Mouse (Mus musculus): Measurements from ENCODE around the gene Plch1. TPM values are rescaled to one million over a fixed set of nuclear protein-coding genes. Genes with fewer than 3 reads are reported as not detected.

Gene Plch1
- 5.3 and 6.2 TPM in 2 replicates for polyA plus RNA-seq (2015; fragmentation: Nextera tagmentation; extraction: Ambion mirVana)

DNA sequence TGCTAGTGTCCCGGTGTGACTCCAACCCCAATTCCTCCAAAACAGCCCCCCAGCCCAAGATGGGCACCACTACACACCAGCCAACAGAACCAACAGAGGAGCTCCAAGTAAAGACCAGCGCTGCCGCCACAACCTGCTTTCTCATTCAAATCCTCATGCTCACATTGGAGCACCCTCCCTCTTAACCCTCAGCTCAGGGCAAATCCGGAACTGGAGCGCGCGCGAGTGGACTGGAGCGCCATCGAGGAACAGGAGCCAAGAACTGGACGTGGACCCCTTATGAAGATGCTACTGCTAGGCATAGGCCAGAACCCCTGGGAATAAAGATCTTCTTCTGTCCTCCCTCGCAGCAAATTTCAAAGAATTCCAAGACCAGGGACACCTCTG lies at the start of gene Plch1:
TSS of gene Plch1 (minus strand) at position 164 of the 387 bp plus-strand sequence.
- peak within 1 kb of the TSS; percentile 50 for H3K4me3 ChIP-seq (replicated peaks; ENCODE audit: low read depth, low read length)
- DNase-seq (ENCODE audit: low spot score) = peak; percentile 79
- peak within 1 kb of the TSS; percentile 53 for H3K9ac ChIP-seq (ENCODE audit: low read depth, low read length)
- H3K36me3 ChIP-seq (ENCODE audit: insufficient read depth, low read length) = no peaks in the 10 kb centered on the region
- no peaks in the 10 kb centered on the region for H3K4me1 ChIP-seq (replicated peaks; ENCODE audit: insufficient read depth, low read length)
- WGBS = under 1% methylated on average over 12 of the region's 12 CpGs
- peak within 1 kb of the TSS; percentile 66 for H3K27ac ChIP-seq
- H3K4me2 ChIP-seq (ENCODE audit: low read length) = peak within 1 kb of the TSS; percentile 75
- ATAC-seq (replicated peaks; ENCODE audit: low FRiP score, low read depth) = peak; percentile 72
- H3K9me3 ChIP-seq (replicated peaks; ENCODE audit: low read length) = no peaks in the 10 kb centered on the region
- no peaks in the 10 kb centered on the region for H3K27me3 ChIP-seq (ENCODE audit: insufficient read depth, low read length)
- no peak for TF ChIP-seq CTCF (IDR thresholded peaks at IDR 0.05; ENCODE audit: low read depth)

DNA sequence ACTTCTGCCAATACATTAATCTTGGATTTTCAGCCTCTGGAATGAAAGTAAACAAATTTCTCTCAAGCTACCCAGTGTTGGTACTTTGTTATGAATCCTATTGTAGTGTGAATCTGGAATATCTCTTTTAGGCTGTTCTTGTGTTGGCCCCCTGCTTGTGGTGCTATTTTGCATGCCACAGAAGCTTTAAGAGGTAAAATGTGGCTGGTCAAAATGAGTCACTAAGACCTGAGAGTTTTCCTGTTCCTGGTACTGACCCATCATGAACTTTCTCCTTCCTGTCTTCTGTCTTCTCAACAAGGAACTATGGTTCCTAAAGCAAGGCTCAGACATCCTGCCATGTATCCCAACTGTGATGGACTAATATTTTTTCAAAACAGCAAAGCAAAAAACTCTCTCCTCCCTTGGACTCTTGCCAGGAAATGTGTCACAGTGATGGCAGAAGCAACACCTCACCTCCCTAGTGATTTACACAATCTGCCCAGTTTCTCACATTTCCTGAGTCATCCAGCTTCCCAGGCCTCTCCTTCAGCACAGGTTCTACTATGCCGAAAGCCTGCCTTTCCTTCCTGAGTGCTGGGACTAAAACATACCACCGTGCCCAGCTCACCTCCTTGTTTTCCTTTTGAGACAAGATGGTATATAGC lies 42.1 kb upstream of the Plch1 start:
- no peak overlapping the region for H3K27ac ChIP-seq
- DNase-seq (ENCODE audit: low spot score) (no peak), ATAC-seq (replicated peaks; ENCODE audit: low FRiP score, low read depth) (no peak)
- 0 out of 2 replicates have a peak, but pooled peaks cover 5% of the 10 kb centered on the region for H3K36me3 ChIP-seq (ENCODE audit: insufficient read depth, low read length)
- 75% methylated on average over 2 of the region's 2 CpGs for WGBS
- no peak overlapping the region for H3K9ac ChIP-seq (ENCODE audit: low read depth, low read length)
- H3K4me3 ChIP-seq (replicated peaks; ENCODE audit: low read depth, low read length) = no peak overlapping the region
- no peaks in the 10 kb centered on the region for H3K4me1 ChIP-seq (replicated peaks; ENCODE audit: insufficient read depth, low read length)
- TF ChIP-seq CTCF (IDR thresholded peaks at IDR 0.05; ENCODE audit: low read depth) = no peak
- H3K27me3 ChIP-seq (ENCODE audit: insufficient read depth, low read length) = no peaks in the 10 kb centered on the region
- H3K4me2 ChIP-seq (ENCODE audit: low read length) = no peak overlapping the region
- H3K9me3 ChIP-seq (replicated peaks; ENCODE audit: low read length) = no peaks in the 10 kb centered on the region

DNA sequence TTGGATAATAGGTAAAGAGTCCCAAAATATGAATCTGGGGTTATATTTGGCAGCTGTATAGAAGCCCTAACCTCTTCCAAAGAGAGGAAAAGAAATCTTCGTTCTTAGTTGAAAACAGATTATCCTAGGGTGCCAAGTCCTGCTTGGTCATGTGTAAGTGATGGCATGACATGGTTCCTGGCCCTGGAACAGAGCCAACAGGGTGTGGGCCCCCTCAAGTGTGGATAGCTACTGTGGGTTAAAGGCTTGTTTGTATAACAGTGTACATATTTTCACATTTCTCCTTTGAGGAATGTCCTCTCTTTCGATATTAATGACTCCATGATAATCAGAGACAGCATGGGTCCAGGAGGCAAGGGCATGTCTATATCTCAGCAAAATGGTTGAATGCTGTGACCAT lies 39.7 kb upstream of the Plch1 start:
- Histone ChIP-seq H3K4me1 (replicated peaks; ENCODE audit: insufficient read depth, low read length) (no peaks in the 10 kb centered on the region), H3K27me3 (ENCODE audit: insufficient read depth, low read length) (no peaks in the 10 kb centered on the region), H3K36me3 (ENCODE audit: insufficient read depth, low read length) (0 out of 2 replicates have a peak, but pooled peaks cover 5% of the 10 kb centered on the region), H3K27ac (no peak overlapping the region), H3K9ac (ENCODE audit: low read depth, low read length) (no peak overlapping the region), H3K4me2 (ENCODE audit: low read length) (no peak overlapping the region), H3K4me3 (replicated peaks; ENCODE audit: low read depth, low read length) (no peak overlapping the region), H3K9me3 (replicated peaks; ENCODE audit: low read length) (no peaks in the 10 kb centered on the region)
- no peak for TF ChIP-seq CTCF (IDR thresholded peaks at IDR 0.05; ENCODE audit: low read depth)
- 89% methylated on average over 2 of the region's 2 CpGs for WGBS
- ATAC-seq (replicated peaks; ENCODE audit: low FRiP score, low read depth) = no peak
- no peak for DNase-seq (ENCODE audit: low spot score)

DNA sequence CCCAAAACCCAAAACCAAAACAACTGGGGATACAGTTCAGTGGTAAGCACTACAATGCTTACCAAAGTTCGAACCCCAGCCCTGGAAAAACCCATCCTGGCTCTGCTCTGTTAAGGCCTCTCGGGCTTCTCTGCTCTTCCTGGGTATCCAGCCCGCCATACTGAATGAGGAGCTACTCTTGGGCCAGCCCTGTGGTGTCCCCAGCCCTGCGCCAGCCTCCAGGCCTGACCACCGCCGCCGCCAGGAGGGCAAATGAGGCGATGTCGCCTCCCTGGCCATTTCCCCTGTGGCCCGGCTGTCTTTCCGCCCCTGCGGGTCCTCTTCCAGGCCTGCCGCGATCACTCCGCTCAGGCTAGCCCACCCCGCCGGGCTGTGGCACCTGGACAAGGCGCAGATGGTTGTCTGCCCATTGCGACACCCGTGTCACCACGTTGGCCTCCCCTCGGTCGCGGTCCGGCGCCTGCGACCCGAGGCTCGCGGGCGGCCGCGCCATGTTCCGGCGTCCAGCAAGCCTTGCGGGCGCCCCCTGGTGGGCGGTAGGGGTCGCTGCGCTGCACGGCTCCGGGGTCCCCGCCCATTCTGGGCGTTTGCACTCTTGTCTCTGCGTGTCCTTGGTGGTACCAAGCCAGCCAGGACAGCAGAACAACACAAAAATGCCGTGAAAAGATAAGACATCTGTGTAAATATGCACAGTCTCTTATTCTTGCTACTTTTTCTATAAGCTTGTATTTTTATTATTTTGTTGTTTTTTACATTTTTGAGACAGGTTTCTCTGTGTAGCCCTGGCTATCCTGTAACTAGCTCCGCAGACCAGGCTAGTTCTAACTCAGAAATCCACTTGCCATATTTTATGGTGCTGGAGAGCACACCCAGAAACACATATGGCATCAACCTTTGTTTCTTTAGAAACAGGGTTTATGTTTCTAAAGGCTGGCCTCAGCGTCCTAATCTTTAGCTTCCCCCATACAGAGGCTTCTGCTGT lies 29.9 kb upstream of the Plch1 start, which contains the start of gene E130311K13Rik:
TSS of gene E130311K13Rik (minus strand) at position 595 of the 982 bp plus-strand sequence.
- peak within 1 kb of the TSS; percentile 81 for H3K27ac ChIP-seq
- no peaks in the 10 kb centered on the region for H3K9me3 ChIP-seq (replicated peaks; ENCODE audit: low read length)
- H3K4me1 ChIP-seq (replicated peaks; ENCODE audit: insufficient read depth, low read length) = no peaks in the 10 kb centered on the region
- H3K4me2 ChIP-seq (ENCODE audit: low read length) = peak within 1 kb of the TSS; percentile 81
- peak; percentile 86 for DNase-seq (ENCODE audit: low spot score)
- WGBS = 5% methylated on average over 48 of the region's 48 CpGs
- peak; percentile 97 for ATAC-seq (replicated peaks; ENCODE audit: low FRiP score, low read depth)
- peak within 1 kb of the TSS; percentile 63 for H3K4me3 ChIP-seq (replicated peaks; ENCODE audit: low read depth, low read length)
- peaks cover 5% of the 10 kb centered on the region; the same call in 1 of the 2 replicates for H3K36me3 ChIP-seq (ENCODE audit: insufficient read depth, low read length)
- peak; percentile 94 for TF ChIP-seq CTCF (IDR thresholded peaks at IDR 0.05; ENCODE audit: low read depth)
- H3K9ac ChIP-seq (ENCODE audit: low read depth, low read length) = peak within 1 kb of the TSS; percentile 86
- no peaks in the 10 kb centered on the region for H3K27me3 ChIP-seq (ENCODE audit: insufficient read depth, low read length)

DNA sequence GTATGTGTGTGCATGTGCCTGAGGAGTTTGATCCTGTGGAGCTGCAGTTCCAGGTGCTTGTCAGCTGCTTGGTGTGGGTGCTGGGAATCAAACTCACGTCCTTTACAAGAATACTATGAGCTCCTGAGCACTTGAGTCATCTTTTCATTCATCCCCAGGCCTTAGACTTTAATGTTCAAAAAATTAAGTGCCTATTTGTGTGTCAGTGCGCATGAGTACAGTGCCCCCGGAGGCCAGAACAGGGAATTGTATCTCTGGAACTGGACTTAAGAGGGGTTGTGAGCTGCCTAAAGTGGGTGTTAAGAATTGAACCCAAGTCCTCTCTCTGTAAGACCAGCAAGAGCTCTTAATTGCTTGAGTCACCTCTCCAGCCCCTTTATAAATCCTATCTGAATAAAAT lies 20.4 kb upstream of the Plch1 start:
- ATAC-seq (replicated peaks; ENCODE audit: low FRiP score, low read depth) (no peak), DNase-seq (ENCODE audit: low spot score) (peak; percentile 20)
- 67% methylated on average over 3 of the region's 3 CpGs for WGBS

DNA sequence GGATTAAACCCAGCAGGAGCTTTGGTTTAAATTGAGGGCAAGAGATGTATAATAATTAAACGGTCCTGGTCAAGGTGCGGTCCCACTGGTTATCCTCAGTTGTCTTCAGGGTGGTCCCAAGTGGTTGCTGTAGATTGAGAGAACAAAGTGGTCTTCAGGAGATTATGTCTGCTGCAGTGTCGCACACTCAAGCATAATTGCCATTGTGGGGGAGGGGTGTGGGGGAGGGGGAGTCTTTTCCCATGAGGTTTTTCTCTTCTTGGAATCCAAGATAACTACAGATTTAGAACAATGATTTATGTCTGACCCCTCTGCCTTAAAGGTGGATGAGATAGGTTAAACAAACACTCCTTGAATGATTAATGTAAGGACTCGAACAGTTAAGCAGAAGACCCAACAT lies 11.0 kb upstream of the Plch1 start:
- DNase-seq (ENCODE audit: low spot score) = no peak
- no peaks in the 10 kb centered on the region for H3K4me1 ChIP-seq (replicated peaks; ENCODE audit: insufficient read depth, low read length)
- H3K4me3 ChIP-seq (replicated peaks; ENCODE audit: low read depth, low read length) = no peak overlapping the region
- H3K9me3 ChIP-seq (replicated peaks; ENCODE audit: low read length) = no peaks in the 10 kb centered on the region
- H3K27me3 ChIP-seq (ENCODE audit: insufficient read depth, low read length) = no peaks in the 10 kb centered on the region
- H3K4me2 ChIP-seq (ENCODE audit: low read length) = no peak overlapping the region
- H3K27ac ChIP-seq = no peak overlapping the region
- ATAC-seq (replicated peaks; ENCODE audit: low FRiP score, low read depth) = no peak
- no peak for TF ChIP-seq CTCF (IDR thresholded peaks at IDR 0.05; ENCODE audit: low read depth)
- H3K36me3 ChIP-seq (ENCODE audit: insufficient read depth, low read length) = peaks cover 4% of the 10 kb centered on the region; the same call in 1 of the 2 replicates
- no peak overlapping the region for H3K9ac ChIP-seq (ENCODE audit: low read depth, low read length)
- WGBS = 50% methylated on average over 4 of the region's 4 CpGs

More for the DNA sequence above, 20.4 kb upstream of the Plch1 start:
- Histone ChIP-seq H3K4me1 (replicated peaks; ENCODE audit: insufficient read depth, low read length) (no peaks in the 10 kb centered on the region), H3K27me3 (ENCODE audit: insufficient read depth, low read length) (no peaks in the 10 kb centered on the region), H3K9me3 (replicated peaks; ENCODE audit: low read length) (no peaks in the 10 kb centered on the region), H3K27ac (no peak overlapping the region), H3K4me2 (ENCODE audit: low read length) (no peak overlapping the region), H3K9ac (ENCODE audit: low read depth, low read length) (no peak overlapping the region), H3K36me3 (ENCODE audit: insufficient read depth, low read length) (peaks cover 12% of the 10 kb centered on the region; the same call in 1 of the 2 replicates), H3K4me3 (replicated peaks; ENCODE audit: low read depth, low read length) (no peak overlapping the region)
- TF ChIP-seq CTCF (IDR thresholded peaks at IDR 0.05; ENCODE audit: low read depth) = peak; percentile 68
